22 mouse cellular contexts compared by ENCODE assay signal in genomic region chr13:24955091-24955490, GRCm38 (mm10).
"Had no signal": no experiment of that assay in that cellular context is flagged by ENCODE, and none has a peak within 500 bp of the region (broad histone marks: within the 10 kb centered on the region; RNA-seq: fewer than 3 reads in every experiment).

No protein-coding gene starts in this region.

- H3K4me3 ChIP-seq: layer of hippocampus, adult 2 months; limb, embryonic 10.5 days; limb, embryonic 13.5 days; liver, embryonic 12.5 days; liver, embryonic 15.5 days; midbrain, embryonic 10.5 days; midbrain, embryonic 13.5 days; myocyte; neural tube, embryonic 13.5 days had no signal

- ATAC-seq: liver, embryonic 12.5 days; midbrain, embryonic 13.5 days; midbrain, embryonic 16.5 days had no signal

- H3K9ac ChIP-seq: limb, embryonic 13.5 days; liver, embryonic 12.5 days; liver, embryonic 15.5 days; midbrain, embryonic 13.5 days; neural tube, embryonic 13.5 days had no signal

- H3K4me1 ChIP-seq: limb, embryonic 10.5 days; limb, embryonic 13.5 days; midbrain, embryonic 10.5 days; midbrain, embryonic 13.5 days; neural tube, embryonic 13.5 days had no signal

- H3K36me3 ChIP-seq: limb, embryonic 10.5 days; limb, embryonic 13.5 days; liver, embryonic 12.5 days; liver, embryonic 15.5 days; midbrain, embryonic 10.5 days; midbrain, embryonic 13.5 days; neural tube, embryonic 13.5 days had no signal

- H3K9me3 ChIP-seq: limb, embryonic 10.5 days; limb, embryonic 13.5 days; liver, embryonic 12.5 days; liver, embryonic 15.5 days; midbrain, embryonic 10.5 days; midbrain, embryonic 13.5 days; neural tube, embryonic 13.5 days had no signal

- H3K4me2 ChIP-seq: limb, embryonic 13.5 days; liver, embryonic 12.5 days; liver, embryonic 15.5 days; midbrain, embryonic 13.5 days; neural tube, embryonic 13.5 days had no signal

- H3K27me3 ChIP-seq: midbrain, embryonic 13.5 days; neural tube, embryonic 13.5 days had no signal

- H3K27ac ChIP-seq: kidney, postnatal 0 days; layer of hippocampus, adult 2 months; limb, embryonic 10.5 days; limb, embryonic 13.5 days; liver, embryonic 12.5 days; liver, embryonic 15.5 days; midbrain, embryonic 10.5 days; midbrain, embryonic 13.5 days; neural tube, embryonic 13.5 days had no signal

- DNase-seq: kidney, adult 2 months; kidney, postnatal 25 days; layer of hippocampus, adult 9-11 months; liver; lung, postnatal 14 days; lung, postnatal 4 days; retina, postnatal 1 day; right cerebral cortex, postnatal 25 days; spleen, adult 18-20 months; thymus, adult 2 months; thymus, postnatal 4 days had no signal
